Mouse (Mus musculus): ENCODE measurements around the gene Nudt14. TPM values are rescaled to one million over a fixed set of nuclear protein-coding genes. Genes with fewer than 3 reads are reported as not detected.

The Nudt14 gene
- polyA plus RNA-seq, 1 experiment from 2014 or later = 90.1 TPM

DNA sequence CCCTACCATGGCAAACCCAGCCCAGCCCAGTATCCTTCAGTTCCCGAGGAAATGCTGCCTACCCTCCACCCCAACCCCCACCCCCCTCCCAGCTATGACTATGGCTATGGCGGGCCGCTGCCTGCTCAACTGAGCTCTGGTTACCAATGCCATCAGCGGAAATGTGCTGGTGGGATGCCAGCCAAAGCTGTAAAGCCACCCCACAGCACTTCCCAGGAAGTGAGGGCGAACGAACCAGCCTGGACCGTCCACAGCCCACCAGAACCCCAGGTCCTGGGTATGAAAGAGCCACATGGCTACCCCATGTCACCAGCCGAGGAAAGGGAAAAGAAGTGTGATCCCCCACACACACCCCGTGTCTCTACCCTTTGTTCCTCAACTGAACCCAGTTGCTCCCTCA, 1.2 kb downstream of the Nudt14 start:
- Histone ChIP-seq H3K9me3 (ENCODE audit: control insufficient read depth, low read length) (no peaks in the 10 kb centered on the region), H3K4me1 (ENCODE audit: control insufficient read depth, insufficient read depth, low read length) (peaks cover 14% of the 10 kb centered on the region), H3K9ac (ENCODE audit: low read length) (no peak overlapping the region), H3K4me3 (ENCODE audit: low read depth, low read length) (no peak overlapping the region), H3K4me2 (ENCODE audit: low read depth, severe bottlenecking) (no peak overlapping the region), H3K27ac (replicated peaks; ENCODE audit: low read depth, low read length) (no peak overlapping the region), H3K36me3 (ENCODE audit: control insufficient read depth, insufficient read depth, low read length) (no peaks in the 10 kb centered on the region), H3K27me3 (ENCODE audit: control insufficient read depth, insufficient read depth, low read length) (no peaks in the 10 kb centered on the region)
- DNase-seq (ENCODE audit: low spot score) (no peak), ATAC-seq (ENCODE audit: insufficient number of reproducible peaks, low FRiP score, low TSS enrichment, low read depth) (no peak)
- 76% methylated on average over 9 of the region's 9 CpGs for WGBS

DNA sequence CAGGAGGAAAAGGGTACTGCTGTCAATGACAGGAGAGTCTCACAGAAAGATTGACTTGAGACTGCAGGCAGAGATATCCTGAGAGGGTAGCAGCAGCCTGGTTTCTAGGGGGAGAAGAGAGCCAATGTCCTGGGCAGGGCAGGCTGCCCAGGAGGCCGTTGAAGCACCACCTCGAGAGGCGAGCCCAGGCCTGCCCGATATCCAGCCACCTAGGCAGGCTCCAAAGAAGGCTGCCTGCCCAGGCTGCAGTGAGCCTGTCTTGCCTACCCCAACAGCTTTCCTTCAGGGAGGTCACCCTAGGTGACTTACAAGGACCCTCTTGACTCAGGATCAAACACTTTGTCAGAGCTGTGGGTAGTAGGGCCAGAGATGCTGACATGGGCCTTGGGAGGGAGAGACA, 1.7 kb downstream of the Nudt14 start:
- Histone ChIP-seq H3K9ac (ENCODE audit: low read length) (no peak overlapping the region), H3K27ac (replicated peaks; ENCODE audit: low read depth, low read length) (no peak overlapping the region), H3K9me3 (ENCODE audit: control insufficient read depth, low read length) (no peaks in the 10 kb centered on the region), H3K36me3 (ENCODE audit: control insufficient read depth, insufficient read depth, low read length) (no peaks in the 10 kb centered on the region), H3K4me1 (ENCODE audit: control insufficient read depth, insufficient read depth, low read length) (peaks cover 14% of the 10 kb centered on the region), H3K4me2 (ENCODE audit: low read depth, severe bottlenecking) (no peak overlapping the region), H3K27me3 (ENCODE audit: control insufficient read depth, insufficient read depth, low read length) (no peaks in the 10 kb centered on the region), H3K4me3 (ENCODE audit: low read depth, low read length) (no peak overlapping the region)
- WGBS = 81% methylated on average over 4 of the region's 4 CpGs
- ATAC-seq (ENCODE audit: insufficient number of reproducible peaks, low FRiP score, low TSS enrichment, low read depth) = no peak
- no peak for DNase-seq (ENCODE audit: low spot score)

- Histone ChIP-seq H3K9ac (ENCODE audit: low read length) (no peak overlapping the region), H3K4me2 (ENCODE audit: low read depth, severe bottlenecking) (no peak overlapping the region), H3K4me1 (ENCODE audit: control insufficient read depth, insufficient read depth, low read length) (peaks cover 14% of the 10 kb centered on the region), H3K4me3 (ENCODE audit: low read depth, low read length) (no peak overlapping the region), H3K27me3 (ENCODE audit: control insufficient read depth, insufficient read depth, low read length) (no peaks in the 10 kb centered on the region), H3K36me3 (ENCODE audit: control insufficient read depth, insufficient read depth, low read length) (no peaks in the 10 kb centered on the region), H3K27ac (replicated peaks; ENCODE audit: low read depth, low read length) (no peak overlapping the region), H3K9me3 (ENCODE audit: control insufficient read depth, low read length) (no peaks in the 10 kb centered on the region)
- ATAC-seq (ENCODE audit: insufficient number of reproducible peaks, low FRiP score, low TSS enrichment, low read depth) = peak; percentile 24; the same call in 1 of the 2 replicates
- 52% methylated on average over 10 of the region's 10 CpGs for WGBS
- peak; percentile 75 for DNase-seq (ENCODE audit: low spot score)
These were observed 2.9 kb downstream of the Nudt14 start for GRCm38 (mm10) chr12:112938873-112939565.

DNA sequence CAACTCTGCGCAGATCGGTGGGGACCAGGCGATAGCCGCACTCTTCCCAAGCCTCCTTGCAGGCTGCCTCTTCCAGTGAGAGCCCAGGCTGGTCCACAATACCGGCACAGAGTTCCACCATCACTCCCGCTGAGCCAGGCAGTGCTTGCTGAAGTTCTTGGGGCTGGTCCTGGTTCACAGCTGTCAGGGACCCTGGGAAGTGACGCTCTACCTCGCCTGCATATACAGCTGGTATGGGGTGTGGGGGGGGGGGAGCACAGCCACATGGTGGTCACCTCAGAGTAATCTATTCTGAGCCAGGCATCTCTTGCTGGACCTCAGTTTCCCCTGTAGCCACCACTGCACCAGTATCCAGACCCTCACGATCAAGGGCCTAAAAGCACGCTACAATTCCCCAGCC, 3.6 kb downstream of the Nudt14 start:
- no peak overlapping the region for H3K9ac ChIP-seq (ENCODE audit: low read length)
- no peak overlapping the region for H3K4me2 ChIP-seq (ENCODE audit: low read depth, severe bottlenecking)
- H3K27ac ChIP-seq (replicated peaks; ENCODE audit: low read depth, low read length) = no peak overlapping the region
- H3K9me3 ChIP-seq (ENCODE audit: control insufficient read depth, low read length) = no peaks in the 10 kb centered on the region
- no peaks in the 10 kb centered on the region for H3K27me3 ChIP-seq (ENCODE audit: control insufficient read depth, insufficient read depth, low read length)
- no peak for DNase-seq (ENCODE audit: low spot score)
- peaks cover 14% of the 10 kb centered on the region for H3K4me1 ChIP-seq (ENCODE audit: control insufficient read depth, insufficient read depth, low read length)
- 75% methylated on average over 10 of the region's 10 CpGs for WGBS
- H3K36me3 ChIP-seq (ENCODE audit: control insufficient read depth, insufficient read depth, low read length) = no peaks in the 10 kb centered on the region
- H3K4me3 ChIP-seq (ENCODE audit: low read depth, low read length) = no peak overlapping the region
- ATAC-seq (ENCODE audit: insufficient number of reproducible peaks, low FRiP score, low TSS enrichment, low read depth) = no peak

DNA sequence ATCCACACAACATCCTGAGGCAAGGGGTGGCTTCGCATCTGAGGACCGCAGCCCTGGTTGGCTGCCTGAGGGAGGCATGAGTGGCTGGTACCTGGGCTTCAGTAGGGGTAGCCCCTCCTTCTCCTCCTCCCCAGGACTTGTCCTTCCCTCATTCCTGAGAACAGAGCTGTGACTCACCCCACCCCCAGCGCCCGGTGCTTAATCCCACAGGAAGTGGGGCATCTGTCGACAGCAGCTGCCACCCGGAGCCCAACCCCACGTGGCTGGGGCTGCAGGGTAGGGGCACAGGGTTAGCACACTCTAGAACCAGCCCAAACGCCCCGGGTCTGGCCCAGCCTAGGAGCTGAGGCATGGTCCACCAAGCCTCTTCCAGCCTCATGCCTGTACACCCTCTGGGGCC, 4.0 kb downstream of the Nudt14 start:
- Histone ChIP-seq H3K4me3 (ENCODE audit: low read depth, low read length) (no peak overlapping the region), H3K27me3 (ENCODE audit: control insufficient read depth, insufficient read depth, low read length) (no peaks in the 10 kb centered on the region), H3K27ac (replicated peaks; ENCODE audit: low read depth, low read length) (no peak overlapping the region), H3K9ac (ENCODE audit: low read length) (no peak overlapping the region), H3K4me2 (ENCODE audit: low read depth, severe bottlenecking) (no peak overlapping the region), H3K4me1 (ENCODE audit: control insufficient read depth, insufficient read depth, low read length) (peaks cover 14% of the 10 kb centered on the region), H3K9me3 (ENCODE audit: control insufficient read depth, low read length) (no peaks in the 10 kb centered on the region), H3K36me3 (ENCODE audit: control insufficient read depth, insufficient read depth, low read length) (no peaks in the 10 kb centered on the region)
- 31% methylated on average over 9 of the region's 9 CpGs for WGBS
- no peak for DNase-seq (ENCODE audit: low spot score)
- peak; percentile 31 for ATAC-seq (ENCODE audit: insufficient number of reproducible peaks, low FRiP score, low TSS enrichment, low read depth)

DNA sequence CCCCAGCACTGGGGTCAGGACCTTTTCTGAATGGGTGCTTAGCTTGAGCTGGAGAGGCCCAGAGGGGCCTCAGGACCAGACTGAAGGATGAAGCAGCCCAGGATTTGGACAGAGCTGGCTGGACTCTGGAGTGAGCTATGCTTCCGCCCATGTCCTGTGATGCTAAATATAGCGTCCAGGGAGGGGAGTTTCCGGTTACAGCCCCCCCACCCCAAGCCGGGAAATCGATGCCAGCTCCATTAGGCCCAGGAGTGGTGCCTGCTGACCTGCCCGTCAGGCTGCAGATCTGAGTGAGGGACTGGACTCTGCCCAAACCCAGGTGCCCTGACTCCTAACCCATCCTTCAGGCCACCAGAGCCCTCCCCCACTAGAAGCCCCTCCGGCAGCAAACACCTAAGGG, 9.3 kb downstream of the Nudt14 start:
- Histone ChIP-seq H3K4me3 (ENCODE audit: low read depth, low read length) (no peak overlapping the region), H3K36me3 (ENCODE audit: control insufficient read depth, insufficient read depth, low read length) (no peaks in the 10 kb centered on the region), H3K9me3 (ENCODE audit: control insufficient read depth, low read length) (no peaks in the 10 kb centered on the region), H3K4me1 (ENCODE audit: control insufficient read depth, insufficient read depth, low read length) (peaks cover 28% of the 10 kb centered on the region), H3K27me3 (ENCODE audit: control insufficient read depth, insufficient read depth, low read length) (peaks cover 39% of the 10 kb centered on the region), H3K9ac (ENCODE audit: low read length) (no peak overlapping the region), H3K27ac (replicated peaks; ENCODE audit: low read depth, low read length) (no peak overlapping the region), H3K4me2 (ENCODE audit: low read depth, severe bottlenecking) (no peak overlapping the region)
- 36% methylated on average over 7 of the region's 7 CpGs for WGBS
- ATAC-seq (ENCODE audit: insufficient number of reproducible peaks, low FRiP score, low TSS enrichment, low read depth) = no peak
- no peak for DNase-seq (ENCODE audit: low spot score)

DNA sequence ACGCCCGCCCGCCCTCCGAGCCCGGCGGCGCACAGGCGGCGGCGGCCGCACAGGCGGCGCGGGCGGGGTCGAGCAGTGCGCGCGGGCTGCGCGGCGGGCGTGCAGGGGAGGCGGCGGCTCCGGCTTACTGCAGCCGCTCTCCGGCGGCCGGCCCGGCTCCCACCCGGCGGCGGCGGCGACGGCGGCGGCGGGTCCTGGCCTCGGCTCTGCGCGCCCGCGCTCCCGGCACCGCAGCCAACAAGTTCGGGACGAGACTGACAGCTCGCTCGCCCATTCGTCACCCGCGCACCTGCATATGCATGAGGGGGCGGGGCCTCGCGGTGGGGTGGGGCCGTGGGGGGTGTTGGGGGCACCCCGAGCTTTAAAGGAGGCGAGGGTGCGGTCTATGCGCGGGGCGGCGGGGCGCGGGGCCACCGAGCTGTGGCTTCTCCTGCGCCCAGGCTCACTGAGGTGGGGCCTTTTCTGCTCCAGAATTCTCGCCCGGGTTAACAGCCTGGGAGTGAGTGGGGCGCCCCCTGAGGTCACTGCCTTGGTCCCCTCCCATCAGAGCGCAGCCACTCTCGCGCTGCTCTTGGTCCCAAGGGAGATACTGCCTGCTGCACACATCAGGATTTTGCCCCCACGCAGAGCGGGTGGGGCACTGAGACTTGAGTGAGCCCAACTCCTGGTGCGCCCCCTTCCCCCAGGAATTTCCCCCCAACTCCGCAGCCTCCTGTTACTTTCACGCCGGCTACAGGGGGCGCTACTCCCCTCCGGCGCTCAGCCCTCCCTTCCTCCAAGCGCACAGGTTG, 12.2 kb downstream of the Nudt14 start, which contains the start of gene Jag2:
Gene Jag2, minus strand, starts transcription at position 215 of the 791 bp plus-strand sequence.
- Histone ChIP-seq H3K4me1 (ENCODE audit: control insufficient read depth, insufficient read depth, low read length) (peaks cover 31% of the 10 kb centered on the region), H3K4me2 (ENCODE audit: low read depth, severe bottlenecking) (peak within 1 kb of the TSS; percentile 95), H3K9me3 (ENCODE audit: control insufficient read depth, low read length) (no peaks in the 10 kb centered on the region), H3K4me3 (ENCODE audit: low read depth, low read length) (peak within 1 kb of the TSS; percentile 45), H3K27me3 (ENCODE audit: control insufficient read depth, insufficient read depth, low read length) (peaks cover 49% of the 10 kb centered on the region), H3K9ac (ENCODE audit: low read length) (peak within 1 kb of the TSS; percentile 37), H3K27ac (replicated peaks; ENCODE audit: low read depth, low read length) (no peak within 1 kb of the TSS), H3K36me3 (ENCODE audit: control insufficient read depth, insufficient read depth, low read length) (no peaks in the 10 kb centered on the region)
- peak; percentile 31 for ATAC-seq (ENCODE audit: insufficient number of reproducible peaks, low FRiP score, low TSS enrichment, low read depth)
- under 1% methylated on average over 76 of the region's 85 CpGs for WGBS
- DNase-seq (ENCODE audit: low spot score) = peak; percentile 70

DNA sequence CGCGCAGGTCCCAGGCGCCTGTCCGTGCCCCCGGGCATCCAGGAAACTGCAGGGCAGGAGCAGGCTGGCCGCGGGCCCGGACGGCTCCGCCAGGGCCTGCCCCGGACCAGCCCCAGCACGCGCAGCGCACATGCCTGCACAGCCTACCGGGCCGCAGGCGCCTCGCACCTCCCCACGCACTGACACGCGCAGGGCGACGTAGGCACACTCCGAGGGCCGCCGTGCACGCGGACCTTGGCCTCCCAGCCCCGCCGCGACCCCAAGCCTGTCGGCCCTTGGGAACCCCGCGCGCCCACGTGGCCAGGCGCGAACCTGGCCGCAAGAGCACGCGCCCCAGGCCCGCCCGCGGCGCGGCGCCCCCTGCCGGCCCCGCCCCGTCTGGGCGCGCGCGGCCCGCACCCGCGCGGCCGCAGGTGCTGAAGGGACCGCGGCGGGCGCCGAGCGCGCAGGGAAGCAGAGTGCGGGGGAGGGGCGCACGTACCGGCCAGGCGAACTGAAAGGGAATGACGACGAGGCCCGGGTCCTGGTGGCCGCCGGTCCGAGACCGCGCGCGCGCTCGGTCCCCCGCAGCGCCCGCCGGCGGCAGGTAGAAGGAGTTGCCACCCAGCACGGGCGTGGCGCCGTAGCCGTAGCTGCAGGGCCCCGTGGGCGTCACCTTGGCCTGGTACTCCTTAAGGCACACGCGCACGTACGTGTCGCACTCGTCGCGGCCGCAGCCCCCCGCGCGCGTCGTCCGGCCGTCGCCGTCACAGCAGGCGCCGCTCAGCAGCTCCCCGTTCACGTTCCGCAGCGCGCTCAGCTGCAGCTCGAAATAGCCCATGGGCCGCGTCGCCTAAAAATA, 13.3 kb downstream of the Nudt14 start:
- Histone ChIP-seq H3K4me3 (ENCODE audit: low read depth, low read length) (peak overlapping the region; percentile 45), H3K27me3 (ENCODE audit: control insufficient read depth, insufficient read depth, low read length) (peaks cover 51% of the 10 kb centered on the region), H3K4me1 (ENCODE audit: control insufficient read depth, insufficient read depth, low read length) (peaks cover 31% of the 10 kb centered on the region), H3K9me3 (ENCODE audit: control insufficient read depth, low read length) (no peaks in the 10 kb centered on the region), H3K4me2 (ENCODE audit: low read depth, severe bottlenecking) (peak overlapping the region; percentile 95), H3K27ac (replicated peaks; ENCODE audit: low read depth, low read length) (no peak overlapping the region), H3K9ac (ENCODE audit: low read length) (0 out of 2 replicates have a peak overlapping the region, but pooled peaks have one; percentile 7), H3K36me3 (ENCODE audit: control insufficient read depth, insufficient read depth, low read length) (no peaks in the 10 kb centered on the region)
- DNase-seq (ENCODE audit: low spot score) (peak; percentile 59), ATAC-seq (ENCODE audit: insufficient number of reproducible peaks, low FRiP score, low TSS enrichment, low read depth) (no peak)
- 2% methylated on average over 103 of the region's 124 CpGs for WGBS

All from limb, embryonic 11.5 days (tissue).